Mouse (Mus musculus): ENCODE measurements at regions not wholly inside any gene's neighbourhood (a gene's known extent, or its start where the extent isn't known, plus 50 kb on each side); places are given as distances from the start of the nearest gene placed in this dataset.

DNA sequence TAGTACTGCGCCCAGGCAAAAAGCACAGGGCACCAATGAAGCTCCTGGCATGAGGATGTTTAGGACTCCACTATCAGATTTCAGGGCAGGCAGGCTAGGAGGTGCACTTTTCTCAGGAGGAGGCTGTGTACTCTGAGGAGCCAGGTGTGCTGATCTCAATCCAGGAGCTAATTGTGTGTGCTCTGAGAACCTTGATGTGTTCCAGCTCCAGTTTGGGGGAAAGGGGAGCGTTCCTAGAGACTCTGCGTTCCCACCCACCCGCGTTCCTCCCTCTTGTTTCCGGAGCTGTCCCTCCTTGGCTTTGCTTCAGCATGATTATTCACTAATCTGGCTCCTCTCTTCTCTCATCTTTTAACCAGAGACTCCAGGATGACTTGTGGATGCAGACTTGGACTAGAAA, 195.2 kb downstream of the Icos start:
- TF ChIP-seq POLR2A (IDR thresholded peaks at IDR 0.05; ENCODE audit: extremely low read depth, insufficient read depth, low read length) (no peak), CTCF (IDR thresholded peaks at IDR 0.05; ENCODE audit: low read depth, low read length) (no peak)

All from liver, adult 2 months (tissue).